Mouse (Mus musculus) stomach, postnatal 0 days (tissue): ENCODE data around the gene Best2.

ENCODE experiments used
- CTCF ChIP-seq: IDR thresholded peaks from 2 replicates; pipeline ENCODE4 v1.5.1; 2016; ENCODE audit warnings: antibody characterized with exemption, low read depth, mild to moderate bottlenecking, moderate library complexity
- EP300 ChIP-seq: optimal IDR thresholded peaks from 2 replicates; pipeline ENCODE3; 2016; ENCODE audit warnings: antibody characterized with exemption

DNA sequence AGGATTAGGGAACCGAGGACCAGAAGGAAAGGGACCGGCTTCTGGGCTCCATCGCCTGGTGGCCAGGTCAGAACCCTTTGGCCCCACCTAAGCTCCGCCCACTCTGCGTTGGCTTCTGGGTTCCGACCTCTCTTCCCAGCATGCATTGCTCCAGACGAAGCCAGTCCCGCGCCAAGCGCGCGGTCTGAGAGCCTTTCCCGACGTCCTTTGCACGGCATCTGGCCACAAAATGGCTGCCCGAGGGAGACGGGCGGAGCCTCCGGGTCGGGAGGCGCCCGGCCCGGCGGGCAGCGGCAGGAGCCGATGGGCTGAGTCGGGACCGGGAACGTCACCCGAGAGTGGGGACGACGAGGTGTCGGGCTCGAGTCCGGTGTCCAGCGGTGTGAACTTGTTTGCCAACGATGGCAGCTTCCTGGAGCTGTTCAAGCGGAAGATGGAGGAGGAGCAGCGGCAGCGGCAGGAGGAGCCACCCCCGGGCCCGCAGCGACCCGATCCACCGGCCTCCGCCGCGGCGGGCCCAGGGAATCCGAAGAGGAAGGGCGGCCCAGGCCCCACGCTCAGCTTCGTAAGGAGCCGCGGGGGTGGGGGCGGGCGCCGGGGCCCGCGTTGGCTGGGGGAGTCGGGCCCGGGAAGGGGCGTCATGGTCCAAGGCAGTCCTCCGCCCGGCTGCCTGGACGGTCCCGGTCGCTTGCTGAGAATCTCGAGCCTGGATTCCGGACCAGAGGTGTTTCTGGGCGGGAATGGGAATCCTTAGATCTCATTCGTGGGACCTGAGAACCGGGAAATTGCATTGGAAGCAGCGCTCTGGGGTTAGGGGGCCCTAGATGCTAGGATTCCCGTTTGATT lies 12.6 kb upstream of the Best2 start, which contains the start of gene Trir:
- TF ChIP-seq CTCF (no peak), EP300 (no peak)
